Mouse (Mus musculus) forebrain, embryonic 11.5 days (tissue): ENCODE measurements around the gene Rara. TPM values are rescaled to one million over a fixed set of nuclear protein-coding genes. Genes with fewer than 3 reads are reported as not detected.

Source experiments
- ATAC-seq: fragments of 200-750 bp; cut with Nextera tagmentation; replicated peaks from 2 replicates; pipeline ENCODE4 v1.8.0; 2017; ENCODE audit warnings: moderate TSS enrichment; ENCODE audit not compliant: low FRiP score
- DNase-seq: peaks from one replicate; pipeline ENCODE4 v3.0.0-alpha.2; 2017; ENCODE audit warnings: low spot score
- H3K27ac ChIP-seq: fragments of 300-500 bp; sonication (generic); 2 replicates; pipeline ENCODE4 v1.5.1; 2014; ENCODE audit warnings: low read depth, low read length
- H3K27me3 ChIP-seq: fragments of 300-500 bp; sonication (generic); 2 replicates; pipeline ENCODE4 v1.6.1; 2014; ENCODE audit warnings: mild to moderate bottlenecking, low read length, mixed read lengths; ENCODE audit not compliant: control insufficient read depth, insufficient read depth
- H3K36me3 ChIP-seq: fragments of 300-500 bp; sonication (generic); 2 replicates; pipeline ENCODE4 v1.6.1; 2014; ENCODE audit warnings: mild to moderate bottlenecking, low read length, moderate library complexity, mixed read lengths; ENCODE audit not compliant: control insufficient read depth, insufficient read depth
- H3K4me1 ChIP-seq: fragments of 300-500 bp; sonication (generic); replicated peaks from 2 replicates; pipeline ENCODE4 v1.6.1; 2014; ENCODE audit warnings: low read length, mixed read lengths; ENCODE audit not compliant: control insufficient read depth, insufficient read depth
- H3K4me2 ChIP-seq: fragments of 300-500 bp; sonication (generic); 2 replicates; pipeline ENCODE4 v1.6.1; 2014; ENCODE audit warnings: low read depth, mild to moderate bottlenecking, low read length, moderate library complexity, mixed read lengths; ENCODE audit not compliant: severe bottlenecking
- H3K4me3 ChIP-seq: fragments of 300-500 bp; sonication (generic); 2 replicates; pipeline ENCODE4 v1.5.1; 2014; ENCODE audit warnings: low read depth, low read length
- H3K9ac ChIP-seq: fragments of 300-500 bp; sonication (generic); 2 replicates; pipeline ENCODE4 v1.6.1; 2014; ENCODE audit warnings: low read length
- H3K9me3 ChIP-seq: fragments of 300-500 bp; sonication (generic); 2 replicates; pipeline ENCODE4 v1.6.1; 2016; ENCODE audit warnings: low read length, mixed read lengths; ENCODE audit not compliant: control insufficient read depth
- WGBS: fragments of 180-500 bp; shearing (Covaris S2); extraction: QIAGEN DNeasy Blood & Tissue Kit; methylation state at CpG from one replicate; pipeline ENCODE4 v1.1.7; 2014; 5-methylcytosine and 5-hydroxymethylcytosine counted together
- polyA plus RNA-seq: library from polyadenylated mRNA; unstranded; fragments of >200 nt; fragmentation: Nextera tagmentation; extraction: Ambion mirVana; gene quantifications from 2 replicates; pipeline ENCODE4 v1.2.1, GENCODE M21; 2014

Rara gene
- polyA plus RNA-seq, 1 experiment from 2014 or later: 23.3 TPM

- H3K4me2 ChIP-seq: peak overlapping the region; percentile 100
- H3K9ac ChIP-seq: peak overlapping the region; percentile 61
- ATAC-seq: peak; percentile 16; the same call in 1 of the 2 replicates
- peaks cover 19% of the 10 kb centered on the region for H3K27me3 ChIP-seq
- H3K4me3 ChIP-seq: peak overlapping the region; percentile 35
- WGBS: 2% methylated on average over 27 of the region's 32 CpGs
- H3K9me3 ChIP-seq: no peaks in the 10 kb centered on the region
- DNase-seq: peak; percentile 74
- no peaks in the 10 kb centered on the region for H3K36me3 ChIP-seq
- peak overlapping the region; percentile 31; the same call in 1 of the 2 replicates for H3K27ac ChIP-seq
- peaks cover 82% of the 10 kb centered on the region for H3K4me1 ChIP-seq
Observed at GRCm38 (mm10) chr11:98963191-98964021, 35.8 kb downstream of the Rara start.

GRCm38 (mm10) chr11:98964201-98964615, 36.6 kb downstream of the Rara start:
- Histone ChIP-seq H3K9me3 (no peaks in the 10 kb centered on the region), H3K27ac (peak overlapping the region; percentile 31; the same call in 1 of the 2 replicates), H3K9ac (peak overlapping the region; percentile 44), H3K4me3 (peak overlapping the region; percentile 35; the same call in 1 of the 2 replicates), H3K4me1 (peaks cover 85% of the 10 kb centered on the region), H3K4me2 (peak overlapping the region; percentile 100), H3K27me3 (peaks cover 19% of the 10 kb centered on the region), H3K36me3 (no peaks in the 10 kb centered on the region)
- 26% methylated on average over 6 of the region's 6 CpGs for WGBS
- DNase-seq: peak; percentile 40
- ATAC-seq: no peak

GRCm38 (mm10) chr11:98964616-98965415, 37.2 kb downstream of the Rara start:
- ATAC-seq: no peak
- Histone ChIP-seq H3K36me3 (no peaks in the 10 kb centered on the region), H3K4me2 (peak overlapping the region; percentile 100), H3K4me1 (peaks cover 85% of the 10 kb centered on the region), H3K9me3 (no peaks in the 10 kb centered on the region), H3K4me3 (no peak overlapping the region), H3K27me3 (peaks cover 19% of the 10 kb centered on the region), H3K9ac (peak overlapping the region; percentile 44), H3K27ac (peak overlapping the region; percentile 26; the same call in 1 of the 2 replicates)
- WGBS: 22% methylated on average over 15 of the region's 15 CpGs
- DNase-seq: peak; percentile 58

- Histone ChIP-seq H3K9ac (peak overlapping the region; percentile 41; the same call in 1 of the 2 replicates), H3K9me3 (no peaks in the 10 kb centered on the region), H3K4me2 (peak overlapping the region; percentile 100; the same call in 1 of the 2 replicates), H3K27me3 (peaks cover 19% of the 10 kb centered on the region), H3K4me3 (no peak overlapping the region), H3K27ac (peak overlapping the region; percentile 21; the same call in 1 of the 2 replicates), H3K4me1 (peaks cover 91% of the 10 kb centered on the region), H3K36me3 (no peaks in the 10 kb centered on the region; the same call in 1 of the 2 replicates)
- DNase-seq (peak; percentile 57), ATAC-seq (no peak)
- 4% methylated on average over 11 of the region's 11 CpGs for WGBS
Observed at GRCm38 (mm10) chr11:98965416-98966077, 37.9 kb downstream of the Rara start.

GRCm38 (mm10) chr11:98966499-98967141, 39.0 kb downstream of the Rara start:
- peaks cover 91% of the 10 kb centered on the region for H3K4me1 ChIP-seq
- no peaks in the 10 kb centered on the region; the same call in 1 of the 2 replicates for H3K36me3 ChIP-seq
- no peak overlapping the region for H3K9ac ChIP-seq
- no peak overlapping the region for H3K4me3 ChIP-seq
- H3K4me2 ChIP-seq: no peak overlapping the region
- DNase-seq (peak; percentile 71), ATAC-seq (no peak)
- peaks cover 11% of the 10 kb centered on the region for H3K27me3 ChIP-seq
- peak overlapping the region; percentile 14; the same call in 1 of the 2 replicates for H3K27ac ChIP-seq
- WGBS: 45% methylated on average over 9 of the region's 9 CpGs
- H3K9me3 ChIP-seq: no peaks in the 10 kb centered on the region

GRCm38 (mm10) chr11:98968079-98968478, 40.5 kb downstream of the Rara start:
- Histone ChIP-seq H3K27ac (peak overlapping the region; percentile 86), H3K36me3 (no peaks in the 10 kb centered on the region; the same call in 1 of the 2 replicates), H3K9ac (no peak overlapping the region; the same call in 1 of the 2 replicates), H3K27me3 (no peaks in the 10 kb centered on the region), H3K4me2 (peak overlapping the region; percentile 43; the same call in 1 of the 2 replicates), H3K4me1 (peaks cover 78% of the 10 kb centered on the region), H3K4me3 (no peak overlapping the region), H3K9me3 (no peaks in the 10 kb centered on the region)
- 82% methylated on average over 16 of the region's 16 CpGs for WGBS
- no peak for ATAC-seq
- DNase-seq: peak; percentile 51

GRCm38 (mm10) chr11:98968716-98969495, 41.3 kb downstream of the Rara start:
- no peaks in the 10 kb centered on the region for H3K27me3 ChIP-seq
- H3K4me3 ChIP-seq: peak overlapping the region; percentile 11; the same call in 1 of the 2 replicates
- no peaks in the 10 kb centered on the region for H3K9me3 ChIP-seq
- H3K4me1 ChIP-seq: peaks cover 70% of the 10 kb centered on the region
- H3K9ac ChIP-seq: peak overlapping the region; percentile 20; the same call in 1 of the 2 replicates
- no peaks in the 10 kb centered on the region; the same call in 1 of the 2 replicates for H3K36me3 ChIP-seq
- WGBS: 2% methylated on average over 20 of the region's 20 CpGs
- H3K27ac ChIP-seq: peak overlapping the region; percentile 86
- H3K4me2 ChIP-seq: peak overlapping the region; percentile 43
- DNase-seq (peak; percentile 80), ATAC-seq (peak; percentile 41)
